Mouse (Mus musculus) retina, postnatal 7 days (tissue): Measurements from ENCODE around the gene Brix1.

ENCODE experiments used
- DNase-seq: peaks from one replicate; pipeline ENCODE4 v3.0.0-alpha.2; 2012; ENCODE audit warnings: low read depth, low spot score

Gene Brix1

DNA sequence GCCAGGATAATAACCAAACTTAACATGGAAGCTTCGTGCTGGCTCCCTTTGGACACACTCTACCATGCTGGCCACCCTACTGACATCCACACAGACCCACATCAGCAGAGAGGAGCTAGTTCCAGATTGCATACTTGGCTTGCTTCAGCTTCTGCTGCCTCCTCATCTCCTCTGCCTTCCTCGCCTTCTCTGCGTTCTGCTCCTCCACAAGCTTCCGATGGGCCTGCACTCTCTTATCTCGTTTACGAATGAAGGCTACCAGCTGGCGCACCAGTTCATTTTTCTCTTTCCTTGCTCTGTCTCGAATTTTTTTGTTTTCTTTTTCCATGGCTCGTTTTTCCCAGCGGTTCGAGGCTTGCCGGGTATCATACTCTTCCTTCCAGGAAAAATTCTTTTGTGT, 24.8 kb downstream of the Brix1 start:
- no peak for DNase-seq

DNA sequence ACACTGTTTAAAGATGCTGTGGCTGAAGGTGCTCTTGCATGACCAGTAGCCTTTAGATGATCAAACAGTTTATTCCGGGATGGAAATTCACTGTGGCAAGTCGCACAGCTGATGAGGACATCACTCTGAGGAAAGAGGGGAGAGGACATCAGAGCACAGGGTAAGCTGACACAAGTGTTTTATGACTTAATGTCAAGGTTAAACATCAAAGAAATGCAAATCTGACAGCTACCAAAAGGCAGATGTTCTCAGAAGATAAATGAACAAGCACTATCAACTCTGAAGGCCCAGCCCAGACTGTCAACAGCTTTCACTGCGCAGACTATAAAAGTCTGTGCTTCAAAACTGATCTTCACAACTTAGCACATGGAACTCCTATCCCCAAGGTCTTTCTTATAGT, 38.6 kb downstream of the Brix1 start:
- no peak for DNase-seq

DNA sequence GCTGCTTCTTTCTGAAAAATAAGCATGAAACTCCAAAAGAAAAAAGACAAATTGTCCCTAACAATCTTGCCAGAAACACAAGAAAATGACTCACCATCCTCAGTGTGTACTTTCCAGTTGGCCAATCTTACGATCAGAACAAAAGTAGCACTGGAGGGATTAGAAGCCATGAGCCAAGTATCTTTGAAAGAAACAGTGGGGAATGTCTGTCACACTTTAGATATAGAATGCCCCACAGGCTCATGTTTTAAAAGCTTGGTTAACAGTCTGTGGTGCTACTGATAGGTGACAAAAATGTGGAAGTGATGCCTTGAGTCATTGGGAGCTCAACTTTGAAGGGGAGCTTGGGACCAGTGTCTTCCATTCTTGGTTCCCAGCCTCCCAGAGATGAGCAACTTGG, 43.5 kb downstream of the Brix1 start:
- no peak for DNase-seq

DNA sequence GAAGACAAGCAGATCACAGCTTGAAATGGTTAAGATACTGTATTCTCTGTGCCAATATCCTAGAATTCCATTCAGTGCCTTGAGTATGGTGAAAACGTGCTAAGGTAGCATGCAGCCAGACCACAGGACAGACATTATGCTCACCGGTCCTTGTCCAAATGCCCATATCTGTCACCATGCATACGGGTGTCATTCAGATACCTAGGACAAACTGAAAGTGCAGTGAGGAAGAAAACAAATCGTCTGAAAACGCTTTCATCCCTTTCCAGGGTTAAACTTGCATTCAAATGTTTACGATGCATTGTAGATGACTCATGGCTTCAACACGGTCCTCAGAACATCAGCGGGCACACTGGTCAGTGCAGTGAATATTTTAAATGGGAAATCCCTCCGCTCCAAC, 44.3 kb downstream of the Brix1 start:
- no peak for DNase-seq

DNA sequence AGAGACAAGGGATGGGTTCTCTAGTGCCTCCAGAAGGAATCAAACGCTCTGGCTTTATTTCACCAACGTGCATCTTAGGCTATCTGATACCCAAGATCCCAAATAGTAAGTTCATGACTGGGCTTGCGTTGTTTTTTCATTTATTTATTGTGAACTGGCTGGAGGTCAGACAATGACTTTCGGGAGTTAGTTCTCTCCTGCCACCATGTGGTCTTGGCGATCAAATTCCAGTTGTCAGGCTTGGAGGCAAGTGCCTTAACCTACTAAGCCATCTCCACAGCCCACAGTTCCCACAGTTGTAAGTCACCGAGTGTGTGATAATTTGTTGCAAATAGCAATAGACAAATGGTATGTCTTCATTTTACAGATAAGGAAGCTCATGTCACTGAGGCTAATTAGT, 45.8 kb downstream of the Brix1 start:
- DNase-seq = no peak

DNA sequence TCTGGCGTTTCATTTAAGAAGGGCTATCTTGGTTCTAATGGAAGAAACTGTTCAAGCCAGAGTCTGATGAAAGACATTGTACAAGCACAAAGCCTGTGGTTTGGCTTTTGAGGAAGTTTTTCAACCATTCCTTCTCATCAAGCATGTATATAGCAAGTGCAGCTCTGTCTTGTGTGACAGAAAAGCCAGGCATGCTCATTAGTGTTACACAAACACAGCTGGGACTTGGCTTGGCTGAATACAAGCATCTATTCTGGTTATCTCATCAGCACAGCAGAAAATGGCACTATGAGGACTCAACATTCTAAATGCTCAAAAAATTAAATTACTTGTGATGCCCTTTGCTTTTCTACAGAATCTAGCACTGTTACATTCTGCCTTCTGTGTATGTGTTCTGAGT, 48.9 kb downstream of the Brix1 start:
- no peak for DNase-seq

DNA sequence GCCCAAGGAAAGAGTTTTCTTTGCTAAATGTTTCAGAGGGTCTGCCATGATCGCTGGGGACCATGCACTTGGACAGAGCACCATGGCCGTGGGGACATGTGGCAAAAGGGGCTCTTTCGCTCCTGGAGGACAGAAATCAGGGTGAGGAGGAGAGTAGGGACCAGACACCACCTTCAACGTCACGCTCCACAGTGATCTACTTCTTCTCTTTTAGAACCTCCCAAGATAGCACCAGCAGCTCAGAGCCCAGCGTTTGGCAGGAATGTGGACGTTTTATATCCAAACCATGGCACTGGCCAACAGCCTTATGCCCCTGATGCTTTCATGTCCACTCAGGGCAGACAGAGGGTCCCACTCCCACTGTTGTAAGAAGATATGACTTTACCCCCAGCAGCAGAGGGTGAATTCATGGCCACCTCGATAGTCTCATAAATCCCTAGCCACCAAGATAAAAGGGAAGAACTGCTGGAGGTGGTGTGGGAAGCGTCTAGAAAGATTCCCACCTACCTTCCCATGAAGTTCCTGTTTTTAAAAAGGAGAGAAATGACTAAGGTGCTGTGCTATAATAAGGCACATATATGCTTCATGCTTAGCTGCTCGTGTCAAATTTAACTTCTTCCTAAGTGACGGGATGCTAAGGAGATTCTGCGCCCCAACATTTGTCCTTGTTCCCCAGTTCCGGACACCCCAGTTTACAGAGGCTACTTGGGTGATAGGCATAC, 59.0 kb downstream of the Brix1 start:
- no peak for DNase-seq

DNA sequence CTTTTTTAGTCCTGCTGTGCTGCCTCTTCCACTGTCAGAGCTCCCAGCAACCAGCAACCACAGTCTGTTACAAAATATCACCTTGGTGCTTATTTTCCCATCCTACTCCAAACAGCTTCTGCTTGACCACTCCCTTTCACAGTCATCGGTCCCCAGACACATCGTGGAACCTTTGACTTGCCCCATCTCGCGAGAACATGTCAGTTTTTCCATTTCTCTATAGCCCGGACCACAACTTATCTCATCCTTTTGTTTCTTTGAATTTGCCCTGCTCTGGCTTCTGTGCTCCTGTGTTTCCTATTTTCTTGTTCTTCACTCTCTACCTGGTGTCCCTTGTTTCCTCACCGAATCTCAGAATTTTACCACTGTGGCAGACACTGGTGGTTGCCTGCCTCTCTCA, 59.6 kb downstream of the Brix1 start:
- no peak for DNase-seq
